Mouse (Mus musculus) embryonic fibroblast, embryonic 13.5 days (primary cell): Measurements from ENCODE around the gene Mylk.

Source experiments
- CTCF ChIP-seq: IDR thresholded peaks from 2 replicates; pipeline ENCODE4 v1.5.1; 2011; ENCODE audit warnings: mild to moderate bottlenecking, control low read depth, low read length, moderate library complexity, borderline replicate concordance; ENCODE audit not compliant: insufficient read depth
- POLR2A ChIP-seq: IDR thresholded peaks from 2 replicates; pipeline ENCODE4 v1.6.1; 2011; ENCODE audit warnings: low read depth, mild to moderate bottlenecking, control low read depth, low read length, moderate library complexity

GRCm38 (mm10) chr16:35018470-35018974 lies 273.5 kb downstream of the Mylk start:
- TF ChIP-seq CTCF (no peak), POLR2A (no peak)
